Mouse (Mus musculus) spleen, adult 10 weeks (tissue): ENCODE results near the gene Gm3558. TPM values are rescaled to one million over a fixed set of nuclear protein-coding genes. Genes with fewer than 3 reads are reported as not detected.

Experiments used
- polyA plus RNA-seq: library from polyadenylated mRNA; stranded (reverse); fragments of 350-450 nt; fragmentation: Illumina TruSeq; extraction: RNeasy Lipid Tissue Mini Kit (QIAGEN cat#74804); gene quantifications from one replicate; pipeline ENCODE4 v1.2.3, GENCODE M21; 2015; ENCODE audit warnings: low replicate concordance; ENCODE audit not compliant: insufficient read depth

Gm3558 gene
- 0.29 TPM for polyA plus RNA-seq

DNA sequence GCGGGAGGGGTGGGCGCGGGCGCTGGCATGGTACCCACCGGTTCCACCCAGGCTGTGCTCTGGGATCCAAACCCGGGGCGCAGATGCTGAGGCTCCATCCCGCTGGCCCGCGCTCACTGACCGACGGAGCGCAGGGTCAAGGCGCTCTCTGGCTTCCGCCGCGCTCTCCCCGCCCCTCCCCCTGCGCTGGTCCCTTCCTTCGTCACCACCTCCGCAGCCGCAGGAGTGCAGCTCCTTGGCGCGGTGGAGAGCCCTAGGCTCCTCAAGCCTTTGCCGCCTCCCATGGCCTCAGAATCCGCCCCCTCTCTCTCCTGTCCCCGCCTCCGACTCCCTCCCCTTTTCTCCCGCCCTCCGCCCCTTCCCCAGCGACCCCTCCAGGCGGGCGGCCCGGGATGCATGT is at the start of gene Gm3558:
TSS of gene Gm3558 (minus strand) at position 185 of the 400 bp plus-strand sequence.

DNA sequence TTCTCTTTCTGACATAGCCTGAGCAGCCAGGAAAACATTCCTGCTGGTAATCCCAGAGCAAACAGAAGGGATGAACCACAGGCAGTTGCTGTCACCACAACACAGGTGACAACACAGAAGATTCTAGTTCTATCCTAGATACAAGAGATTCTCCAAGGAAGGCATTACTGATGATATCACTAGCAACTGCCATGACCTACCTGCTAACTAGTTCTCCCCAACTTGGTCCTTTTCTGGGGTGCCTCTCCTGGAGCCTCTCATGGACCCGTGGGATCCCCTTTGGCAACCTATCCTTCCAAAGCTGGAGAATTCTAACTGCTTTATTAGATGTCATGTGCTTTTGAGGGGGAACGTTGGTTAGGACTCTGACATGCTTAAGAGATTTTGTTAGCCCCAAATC is 27.1 kb upstream of the Gm3558 start, which contains the start of gene Gm10338:
TSS of gene Gm10338 (minus strand) at position 101 of the 400 bp plus-strand sequence.

Other genes with a start within 250 kb of the Gm3558 start
- gene Gm5797, start 236.2 kb downstream of the Gm3558 start, polyA plus RNA-seq = not detected
- gene Gm8374, start 203.4 kb downstream of the Gm3558 start, polyA plus RNA-seq = not detected
- not detected for gene Gm3755, start 117.6 kb downstream of the Gm3558 start, polyA plus RNA-seq
- 0.35 TPM for gene Gm3752, start 84.8 kb downstream of the Gm3558 start, polyA plus RNA-seq
- not detected for gene Gm10338, start 27.0 kb upstream of the Gm3558 start, polyA plus RNA-seq
- gene Gm10128, start 75.4 kb upstream of the Gm3558 start, polyA plus RNA-seq = not detected
- not detected for gene Gm26661, start 223.0 kb upstream of the Gm3558 start, polyA plus RNA-seq
- gene Flnb, start 249.4 kb upstream of the Gm3558 start, polyA plus RNA-seq = 10.4 TPM